Mouse (Mus musculus) limb, embryonic 10.5 days (tissue): ENCODE results near the gene Dnmt3a. TPM values are rescaled to one million over a fixed set of nuclear protein-coding genes. Genes with fewer than 3 reads are reported as not detected.

ENCODE experiments used
- DNase-seq: peaks from one replicate; pipeline ENCODE4 v3.0.0-alpha.2; 2017; ENCODE audit warnings: low spot score
- H3K27ac ChIP-seq: fragments of 300-500 bp; sonication (generic); 2 replicates; pipeline ENCODE4 v1.5.1; 2016; ENCODE audit warnings: mild to moderate bottlenecking
- H3K27me3 ChIP-seq: fragments of 300-500 bp; sonication (generic); 2 replicates; pipeline ENCODE4 v1.6.1; 2016; ENCODE audit warnings: low read depth, mild to moderate bottlenecking; ENCODE audit not compliant: poor library complexity, severe bottlenecking
- H3K36me3 ChIP-seq: fragments of 300-500 bp; sonication (generic); 2 replicates; pipeline ENCODE4 v1.6.1; 2016; ENCODE audit warnings: mild to moderate bottlenecking, moderate library complexity
- H3K4me1 ChIP-seq: fragments of 300-500 bp; sonication (generic); 2 replicates; pipeline ENCODE4 v1.6.1; 2016
- H3K4me3 ChIP-seq: fragments of 300-500 bp; sonication (generic); 2 replicates; pipeline ENCODE4 v1.5.1; 2016; ENCODE audit warnings: mild to moderate bottlenecking, moderate library complexity
- H3K9me3 ChIP-seq: fragments of 300-500 bp; sonication (generic); replicated peaks from 2 replicates; pipeline ENCODE4 v1.6.1; 2016; ENCODE audit warnings: mild to moderate bottlenecking
- WGBS: fragments of 180-500 bp; shearing (Covaris S2); methylation state at CpG from one replicate; pipeline ENCODE4 v1.1.7; 2016; 5-methylcytosine and 5-hydroxymethylcytosine counted together
- polyA plus RNA-seq: library from polyadenylated mRNA; unstranded; fragments of >200 nt; fragmentation: Nextera tagmentation; extraction: Ambion mirVana; gene quantifications from 2 replicates; pipeline ENCODE4 v1.2.1, GENCODE M21; 2016

Gene Dnmt3a
- polyA plus RNA-seq = 221 and 298 TPM in 2 replicates

DNA sequence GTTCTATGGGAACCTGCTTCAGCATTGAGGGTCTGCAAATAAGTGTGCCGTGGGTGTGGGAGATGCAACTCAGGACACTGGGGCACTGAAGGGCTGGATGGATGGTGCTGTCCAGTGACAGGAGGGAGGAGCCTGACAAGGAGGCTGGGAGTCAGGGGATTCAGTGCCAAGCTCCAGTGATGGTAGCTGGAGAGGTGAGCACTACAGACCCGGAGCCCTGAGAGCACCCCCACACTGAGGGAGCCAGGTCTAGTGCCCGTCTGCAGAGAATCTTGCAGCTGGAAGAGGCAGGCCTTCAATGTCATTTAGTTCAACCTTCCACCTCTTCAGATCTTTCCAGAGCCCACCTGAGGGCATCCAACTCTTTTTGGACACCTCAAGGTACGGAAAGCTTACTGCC is at the start of gene Dnmt3a:
TSS of gene Dnmt3a (plus strand) at position 156 of the 400 bp plus-strand sequence.
- H3K4me3 ChIP-seq = peak within 1 kb of the TSS; percentile 83
- no peaks in the 10 kb centered on the region for H3K36me3 ChIP-seq
- 16% methylated on average over 4 of the region's 4 CpGs for WGBS
- H3K4me1 ChIP-seq = peaks cover 41% of the 10 kb centered on the region
- H3K27ac ChIP-seq = peak within 1 kb of the TSS; percentile 93
- DNase-seq = no peak
- peaks cover 63% of the 10 kb centered on the region for H3K27me3 ChIP-seq
- H3K9me3 ChIP-seq = no peaks in the 10 kb centered on the region

DNA sequence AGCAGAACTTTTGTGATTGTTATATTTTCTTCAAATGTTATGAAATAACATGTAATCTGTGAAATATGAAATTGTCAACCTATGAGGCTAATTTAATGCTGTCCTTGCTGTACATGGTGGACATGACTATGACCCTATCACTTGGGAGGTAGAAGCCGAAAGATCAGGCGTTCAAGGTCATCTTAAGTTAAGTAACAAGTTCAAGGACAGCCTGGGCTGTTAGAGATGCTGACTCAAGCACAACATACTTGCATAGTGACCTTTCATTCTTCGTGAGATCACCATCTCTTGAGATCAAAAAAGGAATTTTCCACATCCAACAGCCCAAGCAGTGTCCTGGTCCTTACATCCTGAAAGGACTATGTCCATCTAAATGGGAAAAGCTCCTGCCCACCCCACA is 49.6 kb upstream of the Dnmt3a start:
- Histone ChIP-seq H3K4me1 (no peaks in the 10 kb centered on the region), H3K27ac (no peak overlapping the region), H3K9me3 (no peaks in the 10 kb centered on the region), H3K27me3 (no peaks in the 10 kb centered on the region), H3K4me3 (no peak overlapping the region), H3K36me3 (peaks cover 19% of the 10 kb centered on the region)
- DNase-seq = no peak
- WGBS = 94% methylated on average over 3 of the region's 3 CpGs

DNA sequence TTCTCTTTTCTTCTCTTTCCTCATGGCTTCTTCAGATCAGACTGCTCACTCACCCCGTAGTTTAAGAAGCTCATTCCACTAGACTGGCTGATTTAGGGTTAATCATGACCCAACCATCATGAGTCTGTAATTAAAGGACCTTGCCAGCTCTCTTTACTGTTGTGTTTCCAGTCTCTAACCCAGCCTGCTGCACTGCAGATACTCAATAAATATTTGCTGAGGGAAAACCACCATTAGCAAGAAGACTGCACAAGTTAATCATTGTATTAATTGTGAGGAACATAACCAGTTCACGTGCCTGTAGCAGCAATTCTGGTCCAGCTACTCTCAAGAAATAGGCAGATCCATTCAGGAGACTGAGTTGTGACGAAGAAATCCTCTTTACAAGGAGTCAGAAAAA is 47.7 kb upstream of the Dnmt3a start:
- H3K4me3 ChIP-seq = no peak overlapping the region
- peaks cover 12% of the 10 kb centered on the region; the same call in 1 of the 2 replicates for H3K36me3 ChIP-seq
- no peaks in the 10 kb centered on the region for H3K4me1 ChIP-seq
- DNase-seq = no peak
- WGBS = 84% methylated on average over 3 of the region's 3 CpGs
- no peaks in the 10 kb centered on the region for H3K27me3 ChIP-seq
- no peaks in the 10 kb centered on the region for H3K9me3 ChIP-seq
- no peak overlapping the region for H3K27ac ChIP-seq

DNA sequence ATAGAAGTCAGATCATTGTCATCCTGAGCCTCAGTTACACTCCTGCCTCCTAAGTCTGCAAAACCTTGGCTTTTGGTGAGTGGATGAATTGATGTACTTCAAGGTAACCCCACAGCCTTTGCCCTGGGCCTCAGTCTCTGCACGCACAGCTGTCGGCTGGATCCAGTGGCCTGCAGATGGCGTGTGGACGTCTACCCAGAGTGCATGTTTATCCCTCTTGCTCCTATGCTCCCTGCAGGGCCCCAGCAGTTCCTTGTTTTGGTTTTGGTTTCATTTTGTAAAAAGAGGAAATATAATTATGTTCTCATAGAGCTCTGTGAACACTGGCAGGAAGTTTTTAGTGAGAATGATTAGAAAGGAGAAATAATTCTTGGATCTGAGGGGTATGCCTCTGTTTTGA is 46.4 kb upstream of the Dnmt3a start:
- no peak for DNase-seq
- Histone ChIP-seq H3K4me3 (no peak overlapping the region), H3K9me3 (no peaks in the 10 kb centered on the region), H3K27me3 (no peaks in the 10 kb centered on the region), H3K27ac (no peak overlapping the region), H3K4me1 (no peaks in the 10 kb centered on the region), H3K36me3 (0 out of 2 replicates have a peak, but pooled peaks cover 5% of the 10 kb centered on the region)
- WGBS = 71% methylated on average over 4 of the region's 4 CpGs

DNA sequence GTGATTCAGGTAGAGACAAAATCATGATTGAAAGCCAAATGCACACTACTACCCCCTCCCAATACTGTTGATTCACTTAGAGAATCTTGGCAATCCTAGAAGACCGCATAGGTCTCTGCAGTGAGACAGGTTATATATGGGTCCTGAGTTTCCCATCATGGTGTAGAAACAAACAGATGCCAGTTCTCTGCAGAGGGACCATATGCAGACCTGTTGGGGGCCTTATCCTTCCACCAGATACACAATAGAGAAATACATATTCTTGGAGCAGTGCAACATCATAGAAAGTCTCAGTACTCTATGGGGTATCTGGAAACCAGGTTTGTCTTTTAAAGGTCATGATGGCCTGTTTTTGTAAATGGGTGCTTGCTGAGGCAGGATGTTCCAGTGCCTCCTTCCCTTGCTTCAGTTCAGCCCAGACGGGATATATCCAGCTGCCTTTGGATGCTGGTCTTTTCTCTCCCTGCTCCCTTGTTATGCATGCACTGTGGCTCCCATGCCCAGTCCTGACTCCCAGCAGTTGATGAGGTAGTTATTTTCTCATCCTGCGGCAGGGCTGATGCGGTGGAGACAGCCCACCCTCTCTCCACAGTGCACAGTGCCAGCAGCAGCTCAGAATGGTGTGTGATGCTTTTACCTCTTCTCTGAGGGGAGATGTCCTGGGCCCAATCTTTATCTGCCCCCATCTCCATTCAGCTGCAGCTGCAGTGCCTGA is 44.8 kb upstream of the Dnmt3a start:
- H3K27me3 ChIP-seq = no peaks in the 10 kb centered on the region
- H3K9me3 ChIP-seq = no peaks in the 10 kb centered on the region
- 89% methylated on average over 4 of the region's 4 CpGs for WGBS
- H3K36me3 ChIP-seq = 0 out of 2 replicates have a peak, but pooled peaks cover 3% of the 10 kb centered on the region
- no peaks in the 10 kb centered on the region for H3K4me1 ChIP-seq
- no peak overlapping the region for H3K4me3 ChIP-seq
- 0 out of 2 replicates have a peak overlapping the region, but pooled peaks have one; percentile 15 for H3K27ac ChIP-seq
- DNase-seq = no peak

DNA sequence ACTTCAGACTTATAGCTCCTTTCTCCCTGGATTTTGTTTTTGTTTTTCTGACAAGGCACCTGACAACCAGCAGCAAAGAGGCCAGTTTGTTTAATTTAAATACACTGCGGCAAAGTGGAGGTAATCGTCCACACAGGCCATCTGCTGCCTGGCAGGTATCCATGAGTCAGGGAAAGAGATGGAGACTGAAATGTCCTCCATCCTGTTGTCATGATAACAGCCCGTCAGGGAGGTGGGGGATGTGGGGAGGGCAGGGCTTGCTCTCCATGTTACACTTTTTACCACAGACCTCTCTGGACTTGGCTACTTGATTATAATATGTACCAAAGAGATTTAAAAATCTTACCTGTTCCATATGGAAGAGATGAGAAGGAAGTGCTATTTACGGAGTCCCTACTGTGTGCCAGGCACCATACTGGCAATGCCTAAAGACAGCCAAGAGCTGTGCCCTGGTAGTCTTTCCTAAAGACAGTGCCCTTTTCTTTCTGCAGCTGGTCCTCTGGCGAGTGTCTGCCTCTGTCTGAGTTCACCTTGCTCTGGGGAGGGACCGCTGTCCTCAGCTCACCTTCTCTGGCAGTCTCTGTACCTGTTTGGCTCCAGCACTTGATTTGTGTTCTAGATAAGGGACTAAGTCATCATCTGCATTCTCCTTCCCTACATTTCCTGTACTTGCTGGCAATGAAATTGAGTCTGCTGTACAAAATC is 44.1 kb upstream of the Dnmt3a start:
- no peak for DNase-seq
- WGBS = 81% methylated on average over 6 of the region's 6 CpGs
- no peaks in the 10 kb centered on the region for H3K4me1 ChIP-seq
- H3K4me3 ChIP-seq = no peak overlapping the region
- H3K36me3 ChIP-seq = 0 out of 2 replicates have a peak, but pooled peaks cover 2% of the 10 kb centered on the region
- H3K27ac ChIP-seq = no peak overlapping the region
- no peaks in the 10 kb centered on the region for H3K9me3 ChIP-seq
- no peaks in the 10 kb centered on the region for H3K27me3 ChIP-seq

DNA sequence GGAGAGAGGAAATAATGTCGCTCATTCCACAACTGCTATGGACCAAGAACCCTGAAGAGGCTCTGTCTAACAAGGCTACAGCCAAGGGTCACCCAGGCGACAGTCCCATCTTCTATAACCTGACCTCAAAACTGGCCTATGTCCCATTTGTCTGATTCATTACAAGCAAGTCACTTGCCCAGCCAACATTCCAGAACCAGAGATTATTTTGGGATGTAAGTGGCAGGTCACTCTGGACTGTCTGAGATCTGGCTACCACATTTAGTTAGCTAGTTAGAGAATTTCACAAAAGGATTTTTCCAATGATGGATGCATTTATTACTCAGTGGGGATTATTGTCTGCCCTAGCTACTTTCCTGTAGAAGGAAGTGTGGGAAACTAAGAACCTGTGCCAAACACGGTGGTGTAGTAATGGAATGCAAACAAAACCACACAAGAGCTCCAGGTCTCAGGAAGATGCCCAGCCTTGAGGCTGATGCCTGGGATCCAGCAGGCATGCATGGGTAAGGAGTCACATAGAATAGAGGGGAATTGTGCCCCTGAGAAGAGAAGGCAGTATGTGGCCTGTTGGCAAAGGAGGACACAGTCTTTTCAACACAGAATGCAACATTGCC is 41.5 kb upstream of the Dnmt3a start:
- DNase-seq = no peak
- H3K27ac ChIP-seq = no peak overlapping the region

DNA sequence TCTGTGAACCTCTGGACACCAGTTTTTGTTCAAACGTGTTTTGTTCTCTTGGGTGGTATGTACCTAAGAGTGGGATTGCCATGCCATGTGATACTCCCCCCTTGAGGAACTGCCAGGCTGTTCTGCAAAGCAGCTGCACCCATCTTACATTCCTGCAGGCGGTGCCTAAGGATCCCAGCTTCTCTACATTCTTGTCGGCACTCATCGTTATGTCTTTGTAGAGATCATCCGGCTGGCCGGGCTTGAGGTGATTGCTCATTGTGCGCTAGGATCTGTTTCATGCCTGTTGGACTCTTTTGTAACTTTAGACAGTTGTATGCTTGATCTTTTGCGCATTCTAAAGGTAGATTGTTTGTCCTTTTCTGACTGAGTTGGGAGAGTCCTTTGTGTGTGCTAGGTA is 38.4 kb upstream of the Dnmt3a start:
- Histone ChIP-seq H3K27me3 (no peaks in the 10 kb centered on the region), H3K27ac (no peak overlapping the region), H3K4me1 (no peaks in the 10 kb centered on the region), H3K9me3 (no peaks in the 10 kb centered on the region), H3K36me3 (no peaks in the 10 kb centered on the region), H3K4me3 (no peak overlapping the region)
- no peak for DNase-seq
- WGBS = 87% methylated on average over 8 of the region's 8 CpGs

More for the DNA sequence above, 41.5 kb upstream of the Dnmt3a start:
- no peaks in the 10 kb centered on the region for H3K9me3 ChIP-seq
- 0 out of 2 replicates have a peak, but pooled peaks cover 2% of the 10 kb centered on the region for H3K36me3 ChIP-seq
- H3K4me3 ChIP-seq = no peak overlapping the region
- H3K4me1 ChIP-seq = no peaks in the 10 kb centered on the region
- WGBS = 84% methylated on average over 3 of the region's 3 CpGs
- H3K27me3 ChIP-seq = no peaks in the 10 kb centered on the region

DNA sequence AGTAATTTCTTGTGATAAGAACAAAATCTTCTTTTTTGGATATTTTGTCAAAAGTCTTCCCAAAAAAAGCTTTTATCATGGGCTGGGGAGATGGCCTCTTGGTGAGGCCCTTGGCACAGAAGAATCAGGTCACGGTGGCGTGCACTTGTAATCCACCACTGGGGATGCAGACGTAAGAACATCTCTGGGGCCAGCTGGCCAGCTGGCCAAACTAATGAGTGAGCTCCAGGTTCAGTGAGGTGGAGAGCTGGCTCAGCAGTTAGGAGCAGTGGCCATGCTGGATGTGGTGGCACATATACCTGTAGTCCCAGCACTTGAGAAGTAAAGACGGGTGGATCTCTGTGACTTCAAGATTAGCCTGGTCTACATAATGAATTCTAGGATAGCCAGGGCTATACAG is 37.4 kb upstream of the Dnmt3a start:
- Histone ChIP-seq H3K9me3 (no peaks in the 10 kb centered on the region), H3K4me3 (no peak overlapping the region), H3K36me3 (0 out of 2 replicates have a peak, but pooled peaks cover 2% of the 10 kb centered on the region), H3K27ac (no peak overlapping the region), H3K27me3 (no peaks in the 10 kb centered on the region), H3K4me1 (no peaks in the 10 kb centered on the region)
- WGBS = 91% methylated on average over 4 of the region's 4 CpGs
- no peak for DNase-seq

DNA sequence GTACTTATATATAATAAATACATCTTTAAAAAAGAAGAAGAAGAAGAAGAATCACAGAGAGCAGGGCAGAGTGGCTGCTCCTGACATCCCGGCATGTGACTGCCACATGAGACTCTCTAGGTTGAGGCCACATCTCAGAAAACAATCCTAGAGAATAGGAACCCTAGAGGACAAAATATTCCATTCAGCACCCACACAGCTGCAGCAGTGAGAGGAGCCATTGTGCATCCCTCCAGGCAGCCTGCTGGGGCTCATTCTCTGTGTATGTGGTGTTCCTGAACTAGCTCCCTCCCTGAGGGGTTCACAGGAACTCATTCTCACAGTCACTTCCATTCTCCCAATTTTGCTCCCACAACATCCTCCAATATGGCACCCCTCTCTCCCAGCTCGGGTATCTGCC is 35.3 kb upstream of the Dnmt3a start:
- Histone ChIP-seq H3K4me1 (no peaks in the 10 kb centered on the region), H3K36me3 (peaks cover 8% of the 10 kb centered on the region), H3K27me3 (no peaks in the 10 kb centered on the region), H3K4me3 (no peak overlapping the region), H3K27ac (no peak overlapping the region), H3K9me3 (no peaks in the 10 kb centered on the region)
- 90% methylated on average over 2 of the region's 2 CpGs for WGBS
- no peak for DNase-seq

DNA sequence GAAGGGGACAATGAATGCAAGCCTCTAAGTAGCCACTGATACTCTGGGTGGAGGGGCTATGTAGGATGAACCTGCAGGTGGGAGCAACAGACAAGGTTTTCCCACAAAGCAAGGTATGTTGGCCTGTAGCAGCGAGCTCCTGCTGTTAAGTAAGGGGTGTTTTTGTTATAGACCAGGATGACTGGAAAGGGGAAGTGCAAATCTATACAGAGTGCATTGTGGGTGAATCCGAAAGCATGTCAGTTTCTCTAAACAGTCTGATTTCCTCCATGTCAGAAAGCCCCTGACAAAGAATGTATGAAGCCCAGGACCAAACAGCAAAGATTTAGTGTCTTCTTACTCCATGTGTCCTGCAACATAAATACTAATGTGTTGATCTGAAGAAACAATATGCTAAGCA is 34.7 kb upstream of the Dnmt3a start:
- Histone ChIP-seq H3K9me3 (no peaks in the 10 kb centered on the region), H3K4me1 (no peaks in the 10 kb centered on the region), H3K36me3 (peaks cover 13% of the 10 kb centered on the region), H3K4me3 (no peak overlapping the region), H3K27ac (no peak overlapping the region), H3K27me3 (no peaks in the 10 kb centered on the region)
- WGBS = 92% methylated on average over 2 of the region's 2 CpGs
- DNase-seq = no peak

DNA sequence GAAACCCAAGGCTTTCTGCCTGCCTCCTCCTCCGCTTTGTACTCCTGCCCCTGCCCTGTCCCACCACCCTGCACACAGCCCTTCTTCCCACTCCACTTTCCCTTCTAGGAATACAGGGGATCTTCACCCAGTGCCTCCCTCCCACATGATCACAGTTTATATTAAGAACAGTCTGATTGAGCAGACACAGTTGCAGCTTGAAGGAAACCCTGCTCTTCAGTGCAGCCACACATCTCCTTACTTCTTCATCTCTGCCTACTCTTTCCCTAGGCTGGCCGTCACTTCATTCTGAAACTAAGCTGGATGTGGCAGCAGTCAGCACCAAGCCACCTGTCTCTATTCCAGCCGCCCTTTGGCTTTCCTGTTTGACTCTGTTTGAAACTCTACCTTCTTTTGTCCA is 32.2 kb upstream of the Dnmt3a start:
- Histone ChIP-seq H3K36me3 (peaks cover 14% of the 10 kb centered on the region), H3K4me3 (no peak overlapping the region), H3K4me1 (no peaks in the 10 kb centered on the region), H3K9me3 (no peaks in the 10 kb centered on the region), H3K27me3 (no peaks in the 10 kb centered on the region), H3K27ac (no peak overlapping the region)
- no peak for DNase-seq
- WGBS = 91% methylated on average over 3 of the region's 3 CpGs

DNA sequence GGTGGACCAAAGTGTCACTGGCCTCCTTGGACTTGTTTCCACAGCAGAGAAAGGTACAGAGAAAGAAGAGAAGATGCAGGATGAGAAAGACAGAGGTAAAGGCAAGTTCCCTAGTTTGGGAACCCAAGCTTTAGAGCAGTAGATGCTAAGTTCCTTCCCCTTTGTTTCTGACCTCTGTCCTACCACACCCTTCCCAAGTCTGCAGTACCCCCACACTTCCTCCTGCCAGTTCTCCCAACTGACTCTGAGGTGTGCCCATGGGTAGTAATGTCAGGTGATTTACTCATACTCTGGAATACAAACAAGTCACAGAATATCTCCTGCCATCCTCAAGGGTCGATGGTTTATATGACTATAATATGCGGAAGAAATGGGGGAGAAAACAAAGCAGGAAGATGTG is 29.8 kb upstream of the Dnmt3a start:
- peaks cover 18% of the 10 kb centered on the region for H3K4me1 ChIP-seq
- H3K27ac ChIP-seq = no peak overlapping the region
- no peak overlapping the region for H3K4me3 ChIP-seq
- H3K36me3 ChIP-seq = peaks cover 14% of the 10 kb centered on the region
- no peaks in the 10 kb centered on the region for H3K27me3 ChIP-seq
- 93% methylated on average over 2 of the region's 2 CpGs for WGBS
- no peaks in the 10 kb centered on the region for H3K9me3 ChIP-seq
- no peak for DNase-seq
